Mouse (Mus musculus): ENCODE measurements around the gene Afap1.

Afap1 gene

DNA sequence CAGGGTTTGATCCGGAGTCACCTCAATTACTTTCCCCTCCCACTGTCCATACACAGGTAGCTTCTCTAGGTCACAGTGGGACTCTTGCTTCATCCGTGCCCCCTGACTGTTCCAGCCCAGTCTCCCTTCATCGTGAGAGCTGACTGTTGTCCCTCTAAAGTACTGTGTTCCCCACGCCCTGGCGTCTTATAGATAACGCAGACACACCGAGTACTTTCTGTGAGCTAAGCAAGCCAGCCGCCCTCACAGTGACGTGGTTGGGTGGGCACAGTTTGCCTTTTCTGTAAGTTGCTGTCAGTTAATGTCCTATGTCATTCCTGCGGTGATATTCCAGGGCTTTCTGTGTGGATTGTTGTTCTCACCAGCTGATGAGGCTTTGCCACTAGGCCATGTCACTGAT lies 39.9 kb downstream of the Afap1 start:
- no peak for DNase-seq (ENCODE audit: low spot score)

- no peak for DNase-seq (ENCODE audit: low spot score)
Measured at GRCm38 (mm10) chr5:35935939-35936338, 42.8 kb downstream of the Afap1 start.

- no peak for DNase-seq (ENCODE audit: low spot score)
Measured at GRCm38 (mm10) chr5:35938249-35939223, 45.4 kb downstream of the Afap1 start.

GRCm38 (mm10) chr5:35939958-35940357 lies 46.8 kb downstream of the Afap1 start:
- DNase-seq (ENCODE audit: low spot score) = no peak

DNA sequence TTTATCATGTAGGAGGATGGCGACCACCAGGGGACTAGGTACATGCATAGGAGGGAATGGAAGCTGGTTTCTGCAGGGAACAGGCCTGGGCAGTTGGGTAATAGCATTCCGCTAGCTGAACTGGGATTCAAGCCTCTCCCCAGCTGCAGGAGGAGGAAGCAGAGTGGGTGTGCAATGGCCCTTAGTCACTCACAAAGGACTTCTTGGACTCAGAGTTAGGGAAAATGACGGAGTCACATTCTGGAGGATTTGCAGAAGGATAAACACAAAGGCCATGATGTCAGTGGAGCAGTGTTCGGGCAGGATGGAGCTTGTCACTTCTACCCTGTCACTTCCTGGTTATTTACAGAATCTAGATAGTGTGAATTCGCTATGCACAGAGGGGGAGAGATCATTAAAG lies 50.4 kb downstream of the Afap1 start:
- no peak for DNase-seq (ENCODE audit: low spot score)

DNA sequence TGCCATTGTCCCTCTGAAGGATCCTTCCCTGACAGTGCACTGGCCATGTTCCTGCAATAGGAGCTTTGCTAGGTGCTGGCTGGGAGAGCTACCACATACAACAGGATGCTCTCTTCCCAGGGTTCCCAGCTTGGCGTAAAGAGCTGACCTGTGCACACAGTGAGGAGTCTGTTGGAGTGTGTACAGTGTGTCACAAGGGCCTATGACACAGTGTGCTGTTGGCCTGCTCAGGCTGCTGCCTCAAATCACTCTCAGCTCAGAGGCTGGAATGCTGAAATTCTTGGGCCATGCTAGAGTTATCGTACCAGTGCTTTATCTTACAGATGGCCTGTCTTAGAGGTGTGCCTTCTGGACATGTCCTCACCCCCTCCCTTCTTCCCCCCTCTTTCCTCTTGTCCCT lies 53.7 kb downstream of the Afap1 start:
- DNase-seq (ENCODE audit: low spot score) = no peak

- no peak for DNase-seq (ENCODE audit: low spot score)
Measured at GRCm38 (mm10) chr5:35947427-35947826, 54.3 kb downstream of the Afap1 start.

DNA sequence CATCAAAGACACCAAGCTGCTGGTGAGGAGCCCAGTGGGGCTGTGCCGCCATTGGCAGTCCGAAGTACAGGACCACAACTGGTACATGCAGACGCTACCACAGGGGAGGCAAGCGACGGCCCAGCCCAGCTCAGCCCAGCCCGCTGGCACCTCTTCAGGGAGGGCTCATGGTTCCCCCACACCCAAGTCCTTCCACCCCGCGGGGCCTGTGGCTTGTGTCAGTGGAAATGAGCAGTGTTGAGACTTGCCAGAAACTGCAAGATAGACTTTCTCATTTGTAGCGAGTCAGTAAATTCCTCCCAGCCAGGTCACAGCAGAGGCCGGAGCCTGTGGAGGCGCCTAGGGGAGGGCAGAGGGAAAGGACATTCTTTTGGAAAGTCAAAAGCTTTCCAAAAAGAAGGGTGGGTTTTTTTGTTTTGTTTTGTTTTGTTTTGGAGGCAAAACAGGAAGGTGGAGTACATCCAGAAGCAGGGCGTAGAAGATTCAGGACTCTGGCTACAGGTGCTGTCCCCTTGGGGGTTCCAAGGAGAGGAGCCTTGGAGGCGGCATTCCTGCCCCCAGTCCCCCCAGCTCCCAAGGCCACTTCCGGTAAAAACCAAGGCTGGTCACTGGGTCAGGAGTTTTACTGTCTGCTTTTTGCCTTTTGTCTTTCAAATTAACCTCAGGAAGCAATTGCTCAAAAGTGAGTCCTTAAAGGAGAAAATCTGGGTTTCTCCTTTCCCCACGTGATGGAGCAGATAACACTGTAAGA lies 55.3 kb downstream of the Afap1 start:
- no peak for DNase-seq (ENCODE audit: low spot score)

DNA sequence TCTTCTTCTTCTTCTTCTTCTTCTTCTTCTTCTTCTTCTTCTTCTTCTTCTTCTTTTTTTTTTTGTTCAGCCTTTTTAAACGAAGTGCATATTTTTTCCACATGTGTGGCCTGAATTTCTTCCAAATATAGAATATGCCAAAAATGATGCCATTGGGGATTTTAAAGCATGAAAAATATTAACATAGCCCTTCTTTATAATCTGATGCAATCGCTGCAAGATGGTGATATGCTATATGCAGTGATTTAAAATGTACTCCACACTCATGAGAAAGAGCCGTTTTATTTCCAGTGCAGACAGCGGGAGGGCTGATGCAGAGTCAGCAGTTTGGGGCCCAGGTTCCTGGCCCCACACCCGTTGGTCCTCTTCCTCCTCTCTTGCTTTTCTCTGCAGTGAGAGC lies 55.9 kb downstream of the Afap1 start:
- DNase-seq (ENCODE audit: low spot score) = no peak

DNA sequence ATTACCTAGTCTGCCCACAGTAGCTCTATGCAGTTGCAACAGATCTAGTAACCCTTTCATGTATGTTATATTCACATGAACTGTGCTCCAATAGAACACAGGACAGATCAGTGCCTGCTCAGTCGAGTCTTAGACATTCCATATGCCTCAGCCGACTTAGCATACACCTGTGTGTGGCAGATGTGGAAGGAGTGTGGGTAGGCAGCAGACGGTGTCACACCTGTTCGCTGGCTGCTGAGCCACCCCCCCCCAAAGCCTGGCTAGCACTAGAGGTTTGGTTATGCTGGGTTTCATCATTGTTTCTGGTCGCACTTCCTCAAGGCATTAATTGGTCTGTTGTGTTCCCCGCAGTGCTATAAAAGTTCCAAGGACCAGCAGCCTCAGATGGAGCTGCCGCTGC lies 57.4 kb downstream of the Afap1 start:
- no peak for DNase-seq (ENCODE audit: low spot score)

DNA sequence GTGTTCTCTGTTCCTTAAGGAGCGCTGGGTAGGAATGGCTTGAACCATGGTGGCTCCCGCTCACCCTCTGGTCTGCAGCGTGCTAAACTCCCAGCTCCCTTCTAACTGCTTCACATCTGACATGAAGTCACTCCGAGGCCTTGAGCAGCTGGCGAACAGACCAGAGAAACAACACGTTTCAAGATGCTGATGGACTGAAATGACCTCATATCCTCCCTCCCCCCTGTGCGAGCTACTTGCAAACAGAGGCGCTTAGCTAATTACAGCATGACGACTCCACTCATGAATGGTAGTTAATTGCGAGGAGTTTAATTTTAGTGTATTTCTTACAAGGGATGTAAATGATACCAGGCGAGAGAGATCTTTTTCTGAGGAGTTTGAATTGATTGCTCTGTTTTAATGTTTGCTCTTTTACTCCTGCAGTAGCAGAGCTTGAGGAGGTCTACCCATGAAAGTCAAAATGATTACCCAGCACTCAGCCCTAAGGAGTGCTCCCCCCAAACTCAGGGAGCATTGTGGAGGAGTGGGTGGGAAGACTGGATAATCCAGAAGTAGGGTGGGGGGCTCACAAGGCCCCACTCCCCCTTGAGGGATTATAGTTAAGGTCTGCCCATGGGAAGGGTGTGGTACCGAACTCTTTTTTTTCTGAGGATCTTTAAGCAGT lies 61.1 kb downstream of the Afap1 start:
- no peak for DNase-seq (ENCODE audit: low spot score)

DNA sequence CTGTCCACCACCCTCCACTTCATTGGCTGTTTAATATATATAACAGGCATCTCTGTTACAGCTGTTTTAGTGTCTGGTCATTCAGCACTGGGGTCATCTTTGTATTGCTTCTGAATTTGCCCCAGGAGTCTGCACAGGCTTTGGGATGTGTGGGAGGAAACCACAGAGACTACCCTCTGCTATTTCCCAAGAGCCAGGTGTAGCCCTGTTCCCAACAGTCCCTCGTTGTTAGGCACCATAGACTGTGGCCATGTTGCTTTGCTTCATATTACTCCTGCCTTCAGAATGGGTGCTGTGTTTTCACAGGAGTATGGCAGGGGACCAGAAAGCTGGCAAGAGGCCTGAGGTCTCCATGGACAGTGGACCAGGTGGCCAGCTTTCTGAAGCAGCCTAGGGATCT lies 63.1 kb downstream of the Afap1 start:
- DNase-seq (ENCODE audit: low spot score) = no peak

- no peak for DNase-seq (ENCODE audit: low spot score)
Measured at GRCm38 (mm10) chr5:35958681-35959080, 65.6 kb downstream of the Afap1 start.

GRCm38 (mm10) chr5:35960168-35960567 lies 67.0 kb downstream of the Afap1 start:
- DNase-seq (ENCODE audit: low spot score) = no peak

GRCm38 (mm10) chr5:35961271-35961670 lies 68.2 kb downstream of the Afap1 start:
- DNase-seq (ENCODE audit: low spot score) = no peak

DNA sequence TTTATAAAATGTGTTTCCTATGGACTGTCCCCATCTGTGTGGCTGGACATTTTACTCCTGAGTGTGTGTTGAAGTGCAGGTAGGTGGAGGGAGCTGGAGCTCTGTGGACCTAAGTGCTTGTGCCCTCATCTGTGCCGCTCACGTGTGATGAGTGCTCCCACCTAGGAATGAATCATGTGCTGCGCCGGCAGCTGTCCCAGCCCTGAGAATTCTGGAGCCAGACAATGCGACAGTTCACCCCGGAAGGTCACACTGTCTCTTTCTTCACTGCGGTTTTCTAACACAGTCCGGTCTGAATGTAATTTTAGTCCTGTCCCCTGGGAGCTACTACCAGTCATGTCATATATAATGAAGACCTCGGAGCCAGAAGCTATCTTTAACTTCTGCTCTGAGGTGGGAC lies 70.5 kb downstream of the Afap1 start:
- no peak for DNase-seq (ENCODE audit: low spot score)

DNA sequence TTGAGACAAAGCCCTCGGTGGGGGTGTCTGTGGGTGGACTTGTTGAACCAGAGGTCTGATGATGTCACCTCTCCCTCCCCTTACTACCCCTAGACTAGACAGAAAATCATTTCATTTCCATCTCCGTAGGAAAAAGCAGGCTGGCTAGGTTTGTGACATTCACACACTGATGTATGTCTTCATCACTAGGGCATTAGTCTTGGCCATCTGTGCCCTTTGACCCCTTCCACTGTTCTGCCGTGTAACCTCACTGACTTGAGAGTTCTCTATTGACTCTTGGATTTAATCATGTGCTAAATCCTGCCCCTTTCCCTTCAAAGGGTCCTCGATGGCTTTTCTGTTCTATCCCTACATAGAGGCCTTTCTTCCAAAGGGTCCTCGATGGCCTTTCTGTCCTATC lies 71.9 kb downstream of the Afap1 start:
- DNase-seq (ENCODE audit: low spot score) = no peak

- DNase-seq (ENCODE audit: low spot score) = no peak
Measured at GRCm38 (mm10) chr5:35969857-35970256, 76.7 kb downstream of the Afap1 start.

- peak; percentile 21 for DNase-seq (ENCODE audit: low spot score)
Measured at GRCm38 (mm10) chr5:35970380-35971105, 77.4 kb downstream of the Afap1 start.

- peak; percentile 71 for DNase-seq (ENCODE audit: low spot score)
Measured at GRCm38 (mm10) chr5:35971841-35972578, 78.9 kb downstream of the Afap1 start.

GRCm38 (mm10) chr5:35972739-35973138 lies 79.6 kb downstream of the Afap1 start:
- no peak for DNase-seq (ENCODE audit: low spot score)
